9 mouse cellular contexts compared by ENCODE assay signal in the genomic region with DNA sequence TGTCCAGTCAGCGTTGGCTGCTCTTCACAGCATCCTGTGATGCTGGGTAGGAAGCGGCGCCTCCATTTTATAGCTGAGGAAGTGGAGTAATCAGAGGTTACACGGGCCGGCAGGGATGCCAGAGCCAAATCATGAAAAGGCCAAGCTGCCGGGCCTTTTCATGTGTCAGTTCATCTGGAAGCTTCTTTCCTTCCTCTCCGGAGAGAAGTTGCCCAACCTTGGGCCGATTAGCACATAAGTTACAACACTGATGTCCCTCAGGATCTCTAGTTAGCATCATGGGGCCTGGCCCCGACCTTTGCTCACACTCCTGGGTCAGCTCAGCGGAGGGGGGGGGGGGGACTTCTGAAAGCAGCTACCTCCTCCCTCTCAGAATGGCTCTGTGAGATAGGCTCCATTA. TPM values are rescaled to one million over a fixed set of nuclear protein-coding genes. Genes with fewer than 3 reads are reported as not detected.
A peak's percentile ranks its signal among the peaks of the same experiment; 100 is the strongest.
DNase-seq lines count a peak whose midpoint lies in the region; ATAC-seq and TF ChIP-seq lines count a peak whose summit lies in the region.
"Had no signal": no experiment of that assay in that cellular context is flagged by ENCODE, and none has a peak within 500 bp of the region (broad histone marks: within the 10 kb centered on the region; RNA-seq: fewer than 3 reads in every experiment).

No protein-coding gene starts in this region.

- DNase-seq in midbrain, embryonic 10.5 days (ENCODE audit: low spot score): no peak
- no peak for DNase-seq in midbrain, embryonic 14.5 days
- DNase-seq in gastrocnemius, adult 2 months: peak; percentile 66
- peak; percentile 75 for DNase-seq in kidney, adult 11 months
- DNase-seq in liver, postnatal 0 days: peak; percentile 81
- no peak for DNase-seq in cerebellum, adult 8-10 months
- DNase-seq in hindbrain, embryonic 11.5 days (ENCODE audit: low spot score): no peak
- no peak for DNase-seq in testis, postnatal 10 days (ENCODE audit: low spot score)

- H3K9ac ChIP-seq in midbrain, embryonic 14.5 days (replicated peaks; ENCODE audit: low read length): no peak overlapping the region
- H3K9ac ChIP-seq in liver, postnatal 0 days (replicated peaks): 0 out of 2 replicates have a peak overlapping the region, but pooled peaks have one; percentile 0
- no peak overlapping the region for H3K9ac ChIP-seq in hindbrain, embryonic 11.5 days (ENCODE audit: low read depth, low read length)

- peaks cover 50% of the 10 kb centered on the region for H3K4me1 ChIP-seq in midbrain, embryonic 10.5 days
- H3K4me1 ChIP-seq in midbrain, embryonic 14.5 days (ENCODE audit: control insufficient read depth, insufficient read depth, low read length): peaks cover 17% of the 10 kb centered on the region
- H3K4me1 ChIP-seq in liver, postnatal 0 days (ENCODE audit: insufficient read depth): peaks cover 33% of the 10 kb centered on the region
- H3K4me1 ChIP-seq in hindbrain, embryonic 11.5 days (replicated peaks; ENCODE audit: control insufficient read depth, insufficient read depth, low read length): peaks cover 14% of the 10 kb centered on the region

- H3K9me3 ChIP-seq in midbrain, embryonic 10.5 days (replicated peaks): no peaks in the 10 kb centered on the region
- H3K9me3 ChIP-seq in midbrain, embryonic 14.5 days (ENCODE audit: control insufficient read depth, low read length): no peaks in the 10 kb centered on the region
- no peaks in the 10 kb centered on the region for H3K9me3 ChIP-seq in liver, postnatal 0 days (ENCODE audit: low read length)
- no peaks in the 10 kb centered on the region for H3K9me3 ChIP-seq in hindbrain, embryonic 11.5 days (ENCODE audit: control insufficient read depth, low read length)

- H3K27ac ChIP-seq in midbrain, embryonic 10.5 days (replicated peaks): peak overlapping the region; percentile 52; the same call in 1 of the 2 replicates
- no peak overlapping the region for H3K27ac ChIP-seq in midbrain, embryonic 14.5 days (replicated peaks; ENCODE audit: low read depth, low read length)
- peak overlapping the region; percentile 95 for H3K27ac ChIP-seq in gastrocnemius, adult 2 months
- peak overlapping the region; percentile 73 for H3K27ac ChIP-seq in liver, postnatal 0 days (ENCODE audit: low read depth)
- H3K27ac ChIP-seq in hindbrain, embryonic 11.5 days (ENCODE audit: low read depth, low read length): no peak overlapping the region

- no peak overlapping the region for H3K4me2 ChIP-seq in midbrain, embryonic 14.5 days (ENCODE audit: low read length)
- H3K4me2 ChIP-seq in liver, postnatal 0 days (ENCODE audit: low read depth, low read length): peak overlapping the region; percentile 50
- H3K4me2 ChIP-seq in hindbrain, embryonic 11.5 days (replicated peaks; ENCODE audit: low read depth, low read length): no peak overlapping the region

- intact Hi-C loops in gastrocnemius, adult 2 months (cut with DNase I): no loop called here

- peaks cover 38% of the 10 kb centered on the region for H3K27me3 ChIP-seq in midbrain, embryonic 10.5 days (ENCODE audit: low read depth, poor library complexity, severe bottlenecking)
- peaks cover 16% of the 10 kb centered on the region; the same call in 1 of the 2 replicates for H3K27me3 ChIP-seq in midbrain, embryonic 14.5 days (ENCODE audit: control insufficient read depth, insufficient read depth, low read length)
- H3K27me3 ChIP-seq in liver, postnatal 0 days (ENCODE audit: insufficient read depth, low read length): no peaks in the 10 kb centered on the region
- no peaks in the 10 kb centered on the region for H3K27me3 ChIP-seq in hindbrain, embryonic 11.5 days (ENCODE audit: control insufficient read depth, insufficient read depth, low read length)

- H3K36me3 ChIP-seq in midbrain, embryonic 10.5 days: peaks cover 10% of the 10 kb centered on the region
- H3K36me3 ChIP-seq in midbrain, embryonic 14.5 days (ENCODE audit: control insufficient read depth, insufficient read depth, low read length): no peaks in the 10 kb centered on the region
- H3K36me3 ChIP-seq in liver, postnatal 0 days (replicated peaks; ENCODE audit: insufficient read depth, low read length): 0 out of 2 replicates have a peak, but pooled peaks cover 4% of the 10 kb centered on the region
- no peaks in the 10 kb centered on the region for H3K36me3 ChIP-seq in hindbrain, embryonic 11.5 days (ENCODE audit: control insufficient read depth, insufficient read depth, low read length)

- 63% methylated on average over 10 of the region's 10 CpGs for WGBS in midbrain, embryonic 10.5 days
- WGBS in midbrain, embryonic 14.5 days: 73% methylated on average over 10 of the region's 10 CpGs
- WGBS in liver, postnatal 0 days (ENCODE audit: insufficient replicate concordance): 11% methylated on average over 10 of the region's 10 CpGs
- whole genome bisulfite sequencing in hindbrain, embryonic 11.5 days: 57% methylated on average over 10 of the region's 10 CpGs

- no peak for ATAC-seq in midbrain, embryonic 14.5 days (ENCODE audit: low FRiP score, low TSS enrichment)
- peak; percentile 82 for ATAC-seq in liver, postnatal 0 days
- no peak for ATAC-seq in hindbrain, embryonic 11.5 days (ENCODE audit: low FRiP score)

- TF ChIP-seq CTCF in gastrocnemius, adult 2 months (IDR thresholded peaks at IDR 0.05): no peak
- no peak for TF ChIP-seq CTCF in liver, postnatal 0 days (IDR thresholded peaks at IDR 0.05; ENCODE audit: low read depth)

- H3K4me3 ChIP-seq in midbrain, embryonic 10.5 days: no peak overlapping the region
- H3K4me3 ChIP-seq in midbrain, embryonic 14.5 days (replicated peaks; ENCODE audit: low read depth, low read length): no peak overlapping the region
- 0 out of 2 replicates have a peak overlapping the region, but pooled peaks have one; percentile 21 for H3K4me3 ChIP-seq in gastrocnemius, adult 2 months
- H3K4me3 ChIP-seq in liver, postnatal 0 days (ENCODE audit: low read depth, low read length): no peak overlapping the region
- H3K4me3 ChIP-seq in hindbrain, embryonic 11.5 days (ENCODE audit: low read depth, low read length): no peak overlapping the region
- H3K4me3 ChIP-seq: erythroblast, embryonic 14.5 days had no signal

- peak; percentile 65 for TF ChIP-seq EP300 in liver, postnatal 0 days (IDR thresholded peaks at IDR 0.05; ENCODE audit: low read depth)

RNA-seq across cellular contexts. Expression of a gene that starts 7.4 kb away (rescaled TPM):
- polyA plus RNA-seq in midbrain, embryonic 10.5 days (2016; fragmentation: Nextera tagmentation; extraction: Ambion mirVana): 52.1 and 66.0 TPM in 2 replicates
- polyA plus RNA-seq in midbrain, embryonic 14.5 days (2014; fragmentation: Nextera tagmentation; extraction: Ambion mirVana): 20.7 and 25.4 TPM in 2 replicates
- 10 to 100 TPM; 12.8 TPM for total RNA-seq in gastrocnemius, adult 2 months (2021)
- 15.4 and 16.8 TPM in 2 replicates for polyA plus RNA-seq in liver, postnatal 0 days (2015; fragmentation: Nextera tagmentation; extraction: Ambion mirVana)
- polyA plus RNA-seq in hindbrain, embryonic 11.5 days (2014; fragmentation: Nextera tagmentation; extraction: Ambion mirVana): 41.3 and 48.3 TPM in 2 replicates

Comparison
In these comparisons a context has a peak if more than half of its experiments do, and no peak if none do; other contexts are left out.
1. H3K27ac ChIP-seq: peak in midbrain, embryonic 10.5 days (single experiment), gastrocnemius, adult 2 months (single experiment) and liver, postnatal 0 days (single experiment); none in midbrain, embryonic 14.5 days (single experiment) and hindbrain, embryonic 11.5 days (single experiment).
2. DNase-seq: peak in gastrocnemius, adult 2 months (single experiment), kidney, adult 11 months (single experiment) and liver, postnatal 0 days (single experiment); none in midbrain, embryonic 10.5 days (single experiment), midbrain, embryonic 14.5 days (single experiment), cerebellum, adult 8-10 months (single experiment), hindbrain, embryonic 11.5 days (single experiment) and testis, postnatal 10 days (single experiment).